Mouse (Mus musculus) lung, embryonic 14.5 days (tissue): ENCODE measurements around the gene Stx4a. TPM values are rescaled to one million over a fixed set of nuclear protein-coding genes. Genes with fewer than 3 reads are reported as not detected.
A peak's percentile ranks its signal among the peaks of the same experiment; 100 is the strongest.
"Not testable (repeated sequence)": the region's sequence is repeated elsewhere in the genome, so short reads cannot be mapped to it uniquely, and the experiment has no call there.

Source experiments
- ATAC-seq: fragments of 200-750 bp; cut with Nextera tagmentation; 2 replicates; pipeline ENCODE4 v1.8.0; 2017; ENCODE audit warnings: mild to moderate bottlenecking, moderate TSS enrichment, moderate library complexity; ENCODE audit not compliant: insufficient read depth
- DNase-seq: peaks from one replicate; pipeline ENCODE4 v3.0.0-alpha.2; 2015
- H3K27ac ChIP-seq: fragments of 300-500 bp; sonication (generic); 2 replicates; pipeline ENCODE4 v1.5.1; 2014; ENCODE audit warnings: low read depth, mild to moderate bottlenecking, moderate library complexity
- H3K27me3 ChIP-seq: fragments of 300-500 bp; sonication (generic); 2 replicates; pipeline ENCODE4 v1.6.1; 2014; ENCODE audit warnings: low read length, control low read depth; ENCODE audit not compliant: insufficient read depth
- H3K36me3 ChIP-seq: fragments of 300-500 bp; sonication (generic); 2 replicates; pipeline ENCODE4 v1.6.1; 2014; ENCODE audit warnings: control low read depth; ENCODE audit not compliant: insufficient read depth
- H3K4me1 ChIP-seq: fragments of 300-500 bp; sonication (generic); 2 replicates; pipeline ENCODE4 v1.6.1; 2014; ENCODE audit warnings: antibody characterized with exemption, control low read depth; ENCODE audit not compliant: insufficient read depth
- H3K4me2 ChIP-seq: fragments of 300-500 bp; sonication (generic); 2 replicates; pipeline ENCODE4 v1.6.1; 2014; ENCODE audit warnings: mild to moderate bottlenecking
- H3K4me3 ChIP-seq: fragments of 300-500 bp; sonication (generic); 2 replicates; pipeline ENCODE4 v1.5.1; 2014; ENCODE audit warnings: low read depth, low read length
- H3K9ac ChIP-seq: fragments of 300-500 bp; sonication (generic); 2 replicates; pipeline ENCODE4 v1.6.1; 2014
- H3K9me3 ChIP-seq: fragments of 300-500 bp; sonication (generic); 2 replicates; pipeline ENCODE4 v1.6.1; 2016; ENCODE audit warnings: low read depth, low read length, control low read depth
- CTCF ChIP-seq: IDR thresholded peaks from 2 replicates; pipeline ENCODE4 v1.5.1; 2016; ENCODE audit warnings: antibody characterized with exemption, low read depth
- WGBS: fragments of 180-500 bp; shearing (Covaris S2); extraction: QIAGEN DNeasy Blood & Tissue Kit; methylation state at CpG from one replicate; pipeline ENCODE4 v1.1.7; 2014; 5-methylcytosine and 5-hydroxymethylcytosine counted together
- polyA plus RNA-seq: library from polyadenylated mRNA; unstranded; fragments of >200 nt; fragmentation: Nextera tagmentation; extraction: Ambion mirVana; gene quantifications from 2 replicates; pipeline ENCODE4 v1.2.1, GENCODE M21; 2014

Stx4a gene
- 19.7 and 21.8 TPM in 2 replicates for polyA plus RNA-seq

GRCm38 (mm10) chr7:127824176-127824871 lies at the start of gene Stx4a, which contains the start of gene Stx1b:
Stx4a (plus strand) TSS chr7:127824294.
Stx1b (minus strand) TSS chr7:127824549.
- no peak for TF ChIP-seq CTCF
- H3K4me1 ChIP-seq, result no peaks in the 10 kb centered on the region
- H3K9me3 ChIP-seq, result no peaks in the 10 kb centered on the region
- no peaks in the 10 kb centered on the region for H3K36me3 ChIP-seq
- no peaks in the 10 kb centered on the region for H3K27me3 ChIP-seq
- WGBS, result 3% methylated on average over 35 of the region's 38 CpGs
- H3K4me2 ChIP-seq, result peak within 1 kb of the TSS; percentile 76
- peak within 1 kb of the TSS; percentile 56 for H3K4me3 ChIP-seq
- peak; percentile 67; the same call in 1 of the 2 replicates for ATAC-seq
- 0 out of 2 replicates have a peak within 1 kb of the TSS, but pooled peaks have one; percentile 24 for H3K27ac ChIP-seq
- DNase-seq, result peak; percentile 18
- peak within 1 kb of the TSS; percentile 64 for H3K9ac ChIP-seq

- not testable (repeated sequence) for H3K27me3 ChIP-seq, H3K4me1 ChIP-seq, H3K9me3 ChIP-seq, DNase-seq, ATAC-seq
- H3K4me3 ChIP-seq, result peak overlapping the region; percentile 94
- peak overlapping the region; percentile 85 for H3K4me2 ChIP-seq
- 64% methylated on average over 7 of the region's 7 CpGs for WGBS
- H3K36me3 ChIP-seq, result peaks cover 35% of the 10 kb centered on the region
- peak overlapping the region; percentile 90 for H3K9ac ChIP-seq
- peak overlapping the region; percentile 99; the same call in 1 of the 2 replicates for H3K27ac ChIP-seq
Measured at GRCm38 (mm10) chr7:127775837-127776236, 48.3 kb upstream of the Stx4a start.

GRCm38 (mm10) chr7:127776426-127776825 lies 47.7 kb upstream of the Stx4a start, which contains the start of gene Setd1a:
Setd1a (plus strand) TSS chr7:127776670.
- no peak for TF ChIP-seq CTCF
- under 1% methylated on average over 23 of the region's 23 CpGs for WGBS
- ATAC-seq, result peak; percentile 64
- H3K4me1 ChIP-seq, result no peaks in the 10 kb centered on the region
- peaks cover 41% of the 10 kb centered on the region for H3K36me3 ChIP-seq
- no peaks in the 10 kb centered on the region for H3K9me3 ChIP-seq
- H3K27me3 ChIP-seq, result no peaks in the 10 kb centered on the region
- peak within 1 kb of the TSS; percentile 85 for H3K4me2 ChIP-seq
- peak; percentile 95 for DNase-seq
- H3K9ac ChIP-seq, result peak within 1 kb of the TSS; percentile 90
- H3K4me3 ChIP-seq, result peak within 1 kb of the TSS; percentile 94
- H3K27ac ChIP-seq, result peak within 1 kb of the TSS; percentile 99

- no peak for TF ChIP-seq CTCF
- peak overlapping the region; percentile 90 for H3K9ac ChIP-seq
- H3K27me3 ChIP-seq, result no peaks in the 10 kb centered on the region
- H3K4me3 ChIP-seq, result peak overlapping the region; percentile 94
- WGBS, result under 1% methylated on average over 64 of the region's 70 CpGs
- peaks cover 46% of the 10 kb centered on the region for H3K36me3 ChIP-seq
- peak overlapping the region; percentile 85 for H3K4me2 ChIP-seq
- H3K4me1 ChIP-seq, result no peaks in the 10 kb centered on the region
- DNase-seq (peak; percentile 98), ATAC-seq (peak; percentile 92)
- peak overlapping the region; percentile 99 for H3K27ac ChIP-seq
- no peaks in the 10 kb centered on the region for H3K9me3 ChIP-seq
Measured at GRCm38 (mm10) chr7:127776878-127777473, 47.1 kb upstream of the Stx4a start.

- Histone ChIP-seq H3K4me2 (peak overlapping the region; percentile 85), H3K9ac (peak overlapping the region; percentile 90), H3K36me3 (peaks cover 53% of the 10 kb centered on the region), H3K4me3 (peak overlapping the region; percentile 94), H3K9me3 (no peaks in the 10 kb centered on the region), H3K27me3 (no peaks in the 10 kb centered on the region), H3K27ac (peak overlapping the region; percentile 99), H3K4me1 (no peaks in the 10 kb centered on the region)
- 1% methylated on average over 66 of the region's 66 CpGs for WGBS
- DNase-seq, result peak; percentile 51
- ATAC-seq, result peak; percentile 45
- TF ChIP-seq CTCF, result no peak
Measured at GRCm38 (mm10) chr7:127777474-127778266, 46.4 kb upstream of the Stx4a start.

GRCm38 (mm10) chr7:127778350-127778749 lies 45.7 kb upstream of the Stx4a start:
- no peak for TF ChIP-seq CTCF
- no peak for DNase-seq
- H3K36me3 ChIP-seq, result peaks cover 58% of the 10 kb centered on the region

GRCm38 (mm10) chr7:127785308-127785707 lies 38.8 kb upstream of the Stx4a start, which contains the start of gene Gm49388:
Gm49388 (plus strand) TSS chr7:127785608.
- 94% methylated on average over 7 of the region's 7 CpGs for WGBS

More at GRCm38 (mm10) chr7:127778350-127778749, 45.7 kb upstream of the Stx4a start:
- ATAC-seq, result no peak
- H3K4me1 ChIP-seq, result no peaks in the 10 kb centered on the region
- peak overlapping the region; percentile 90 for H3K9ac ChIP-seq
- H3K4me2 ChIP-seq, result peak overlapping the region; percentile 85
- no peaks in the 10 kb centered on the region for H3K9me3 ChIP-seq
- no peak overlapping the region; the same call in 1 of the 2 replicates for H3K27ac ChIP-seq
- no peaks in the 10 kb centered on the region for H3K27me3 ChIP-seq
- peak overlapping the region; percentile 94 for H3K4me3 ChIP-seq
- WGBS, result 74% methylated on average over 4 of the region's 4 CpGs

More at GRCm38 (mm10) chr7:127785308-127785707, 38.8 kb upstream of the Stx4a start, which contains the start of gene Gm49388:
- Histone ChIP-seq H3K9me3 (no peaks in the 10 kb centered on the region), H3K36me3 (peaks cover 97% of the 10 kb centered on the region), H3K4me1 (no peaks in the 10 kb centered on the region), H3K27ac (no peak within 1 kb of the TSS), H3K9ac (no peak within 1 kb of the TSS), H3K4me2 (no peak within 1 kb of the TSS), H3K27me3 (no peaks in the 10 kb centered on the region), H3K4me3 (no peak within 1 kb of the TSS)
- no peak for TF ChIP-seq CTCF
- DNase-seq (no peak), ATAC-seq (no peak)
